Mouse (Mus musculus): ENCODE results near the gene Prss50. TPM values are rescaled to one million over a fixed set of nuclear protein-coding genes. Genes with fewer than 3 reads are reported as not detected.

The Prss50 gene
- total RNA-seq, 2 experiments from 2014 or later = 0.32 to 0.51 TPM

- Histone ChIP-seq H3K27ac (peak within 1 kb of the TSS; percentile 91), H3K4me3 (peak within 1 kb of the TSS; percentile 56)
- no peak for TF ChIP-seq CTCF (conservative IDR thresholded peaks at IDR 0.05)
- DNase-seq (ENCODE audit: low spot score in 2 of 2) = peak; percentile 21 to 69
Measured at GRCm38 (mm10) chr9:110879191-110879920, 21.6 kb downstream of the Prss50 start, which contains the start of gene Als2cl. Gene Als2cl, plus strand, starts transcription at chr9:110879870.

GRCm38 (mm10) chr9:110879998-110880561 lies 22.3 kb downstream of the Prss50 start, which contains the start of gene Tmie:
Gene Tmie, minus strand, starts transcription at chr9:110880113.
- DNase-seq (ENCODE audit: low spot score in 2 of 2) = peak in 1 of 2 experiments; percentile 47
- peak within 1 kb of the TSS; percentile 91 for H3K27ac ChIP-seq
- TF ChIP-seq CTCF (conservative IDR thresholded peaks at IDR 0.05) = no peak
- peak within 1 kb of the TSS; percentile 56 for H3K4me3 ChIP-seq

GRCm38 (mm10) chr9:110880772-110881171 lies 23.0 kb downstream of the Prss50 start:
- DNase-seq (ENCODE audit: low spot score in 2 of 2) = no peak
- Histone ChIP-seq H3K27ac (peak overlapping the region; percentile 91), H3K4me3 (peak overlapping the region; percentile 56)
- no peak for TF ChIP-seq CTCF (conservative IDR thresholded peaks at IDR 0.05)

DNA sequence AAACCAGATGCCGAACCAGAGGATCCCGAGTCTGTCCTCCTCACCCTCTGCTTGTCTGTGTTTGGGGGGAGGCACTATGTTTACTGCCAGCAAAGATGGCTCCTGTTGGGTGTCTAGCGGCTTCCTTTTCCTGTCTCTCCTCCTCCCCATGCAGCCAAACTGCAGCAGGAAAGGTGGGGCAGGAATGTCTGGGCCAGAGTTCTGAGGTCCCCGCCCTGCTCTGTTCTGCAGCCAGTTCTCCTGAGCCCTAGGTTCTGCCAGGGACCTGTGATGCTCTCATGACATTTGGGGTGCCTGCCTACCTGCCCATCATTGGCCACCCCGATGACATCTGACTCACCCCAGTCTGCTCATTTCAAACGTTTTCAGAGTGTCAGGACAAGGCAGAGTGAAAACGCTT lies 24.2 kb downstream of the Prss50 start:
- no peak for TF ChIP-seq CTCF (conservative IDR thresholded peaks at IDR 0.05)
- no peak overlapping the region for H3K4me3 ChIP-seq
- no peak for DNase-seq (ENCODE audit: low spot score in 2 of 2)
- peak overlapping the region; percentile 36; the same call in 1 of the 2 replicates for H3K27ac ChIP-seq

GRCm38 (mm10) chr9:110887388-110888303 lies 29.9 kb downstream of the Prss50 start:
- Histone ChIP-seq H3K27ac (no peak overlapping the region), H3K4me3 (no peak overlapping the region)
- TF ChIP-seq CTCF (conservative IDR thresholded peaks at IDR 0.05) = no peak
- DNase-seq (ENCODE audit: low spot score in 2 of 2) = no peak

- no peak for DNase-seq (ENCODE audit: low spot score in 2 of 2)
- no peak for TF ChIP-seq CTCF (conservative IDR thresholded peaks at IDR 0.05)
- Histone ChIP-seq H3K27ac (no peak overlapping the region), H3K4me3 (no peak overlapping the region)
Measured at GRCm38 (mm10) chr9:110888935-110889334, 31.2 kb downstream of the Prss50 start.

DNA sequence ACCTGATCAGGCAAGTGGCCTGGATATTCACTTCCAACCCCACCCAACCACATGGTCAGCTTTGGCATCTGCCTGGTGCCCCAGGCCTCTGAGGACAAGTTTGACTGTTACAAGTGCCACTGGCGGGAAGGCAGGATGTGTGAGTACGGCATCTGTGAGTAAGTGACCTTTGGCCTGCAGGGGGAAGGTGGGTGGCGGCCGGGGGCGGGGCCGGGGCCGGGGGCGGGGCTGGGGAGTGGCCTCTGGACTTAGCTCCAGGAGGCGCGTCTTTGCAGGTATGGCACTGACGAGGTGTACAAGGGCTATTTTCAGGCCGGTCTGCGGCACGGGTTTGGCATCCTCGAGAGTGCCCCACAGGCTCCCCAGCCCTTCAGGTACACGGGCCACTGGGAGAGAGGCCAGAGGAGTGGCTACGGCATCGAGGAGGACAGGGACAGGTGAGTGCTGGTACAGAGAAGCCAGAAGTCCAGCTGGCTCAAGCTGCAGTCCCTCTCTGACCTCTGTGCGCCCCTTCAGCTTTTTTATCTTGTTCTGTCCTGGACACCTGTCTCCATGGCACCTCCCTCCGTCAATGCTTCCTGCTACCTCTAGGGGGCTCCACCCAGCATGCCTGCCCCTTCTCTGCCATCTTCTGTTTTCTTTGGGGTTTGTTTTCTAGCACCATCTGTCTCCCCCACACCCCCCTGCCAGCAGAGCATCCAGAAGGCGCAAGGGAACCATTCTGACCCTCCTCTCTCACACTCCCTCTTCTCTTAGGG lies 32.4 kb downstream of the Prss50 start:
- TF ChIP-seq CTCF (conservative IDR thresholded peaks at IDR 0.05) = peak; percentile 72
- no peak for DNase-seq (ENCODE audit: low spot score in 2 of 2)
- Histone ChIP-seq H3K4me3 (no peak overlapping the region), H3K27ac (no peak overlapping the region)

DNA sequence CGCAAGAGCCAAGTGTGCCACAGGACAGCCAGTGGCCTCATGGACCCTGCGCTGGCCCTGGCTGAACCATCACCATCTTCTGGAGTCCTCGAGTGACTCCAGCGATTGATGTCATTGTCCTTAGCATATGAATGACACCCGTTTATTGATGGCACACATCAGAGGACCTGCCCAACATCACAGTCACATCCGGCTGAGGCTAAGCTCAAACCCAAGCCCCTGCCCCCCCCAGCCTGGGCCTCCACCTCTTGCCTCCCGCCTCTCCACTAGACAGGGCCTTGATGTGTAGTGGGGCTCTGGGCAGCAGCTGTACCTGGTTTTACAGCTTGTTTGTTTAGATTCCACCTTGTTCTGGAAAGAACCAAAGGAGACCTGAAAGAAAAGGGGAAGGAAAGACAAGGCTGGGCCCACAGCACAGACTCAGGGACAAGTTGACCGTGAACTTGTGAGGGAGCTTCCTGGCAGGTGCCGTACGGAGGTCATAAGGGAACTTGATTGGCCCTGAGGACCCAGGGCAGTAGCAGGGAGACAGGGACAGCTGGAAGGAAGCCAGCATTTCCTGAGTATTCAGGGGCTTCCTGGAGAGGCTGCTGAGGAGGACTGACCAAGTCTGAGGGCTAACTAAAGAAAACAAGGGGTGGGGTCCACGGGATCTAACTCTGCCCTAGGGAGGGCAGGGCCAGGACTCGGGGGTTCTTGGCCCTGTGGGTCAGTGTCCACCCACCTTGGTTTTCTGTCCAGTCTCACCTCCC lies 33.5 kb downstream of the Prss50 start:
- no peak for DNase-seq (ENCODE audit: low spot score in 2 of 2)

GRCm38 (mm10) chr9:110892552-110892951 lies 34.8 kb downstream of the Prss50 start:
- Histone ChIP-seq H3K4me3 (no peak overlapping the region), H3K27ac (no peak overlapping the region)
- TF ChIP-seq CTCF (conservative IDR thresholded peaks at IDR 0.05) = no peak
- no peak for DNase-seq (ENCODE audit: low spot score in 2 of 2)

More for the DNA sequence above, 33.5 kb downstream of the Prss50 start:
- no peak overlapping the region for H3K4me3 ChIP-seq
- H3K27ac ChIP-seq = no peak overlapping the region
- TF ChIP-seq CTCF (conservative IDR thresholded peaks at IDR 0.05) = no peak

DNA sequence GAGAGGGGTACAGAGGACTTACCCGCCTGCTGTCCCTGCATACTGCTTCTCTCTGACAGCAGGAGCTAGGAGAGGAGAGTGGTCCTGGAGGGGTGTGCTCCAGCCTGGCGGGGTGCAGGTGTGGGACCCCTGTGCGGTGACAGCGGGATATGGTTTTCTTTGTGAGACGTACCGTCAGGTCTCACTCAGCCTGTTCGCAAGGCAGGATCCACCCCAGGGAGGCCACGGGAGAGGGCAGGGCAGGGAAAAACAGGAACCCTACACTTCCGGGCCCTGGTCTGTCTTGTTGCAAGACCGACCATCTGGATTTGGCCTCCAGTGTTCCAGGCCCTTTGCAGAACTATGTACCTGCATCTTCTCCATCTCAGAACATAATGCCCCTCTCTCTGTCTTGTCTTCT lies 35.7 kb downstream of the Prss50 start:
- no peak for TF ChIP-seq CTCF (conservative IDR thresholded peaks at IDR 0.05)
- Histone ChIP-seq H3K27ac (no peak overlapping the region), H3K4me3 (no peak overlapping the region)
- no peak for DNase-seq (ENCODE audit: low spot score in 2 of 2)

DNA sequence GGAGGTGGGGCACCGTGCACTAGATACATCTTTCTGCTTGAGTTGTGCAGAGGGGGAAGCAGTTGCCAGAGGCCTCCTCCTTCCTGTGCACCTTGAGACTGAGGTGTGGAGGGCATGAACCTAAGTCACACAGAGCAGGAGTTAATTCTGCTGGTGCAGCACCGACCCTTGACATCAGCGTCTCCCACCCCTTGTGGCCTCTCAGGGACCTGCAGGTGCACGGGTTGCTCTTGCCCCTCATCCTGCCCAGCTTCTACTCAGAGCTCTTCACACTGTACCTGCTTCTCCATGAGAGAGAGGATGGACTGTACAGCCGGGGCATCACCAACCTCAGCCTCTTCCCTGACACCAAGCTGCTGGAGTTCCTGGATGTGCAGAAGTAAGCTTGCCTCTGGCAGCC lies 37.7 kb downstream of the Prss50 start:
- no peak for DNase-seq (ENCODE audit: low spot score in 2 of 2)
- TF ChIP-seq CTCF (conservative IDR thresholded peaks at IDR 0.05) = peak; percentile 23; the same call in 1 of the 2 replicates
- no peak overlapping the region for H3K27ac ChIP-seq
- H3K4me3 ChIP-seq = no peak overlapping the region

Measured in layer of hippocampus, adult 2 months (tissue).